Mouse (Mus musculus) lung, postnatal 0 days (tissue): ENCODE measurements at regions not wholly inside any gene's neighbourhood (a gene's known extent, or its start where the extent isn't known, plus 50 kb on each side); places are given as distances from the start of the nearest gene placed in this dataset.

Experiments
- CTCF ChIP-seq: IDR thresholded peaks from 2 replicates; pipeline ENCODE4 v1.5.1; 2016; ENCODE audit warnings: antibody characterized with exemption, mild to moderate bottlenecking
- EP300 ChIP-seq: IDR thresholded peaks from 2 replicates; pipeline ENCODE4 v1.6.1; 2016; ENCODE audit warnings: antibody characterized with exemption, mild to moderate bottlenecking, control low read depth

DNA sequence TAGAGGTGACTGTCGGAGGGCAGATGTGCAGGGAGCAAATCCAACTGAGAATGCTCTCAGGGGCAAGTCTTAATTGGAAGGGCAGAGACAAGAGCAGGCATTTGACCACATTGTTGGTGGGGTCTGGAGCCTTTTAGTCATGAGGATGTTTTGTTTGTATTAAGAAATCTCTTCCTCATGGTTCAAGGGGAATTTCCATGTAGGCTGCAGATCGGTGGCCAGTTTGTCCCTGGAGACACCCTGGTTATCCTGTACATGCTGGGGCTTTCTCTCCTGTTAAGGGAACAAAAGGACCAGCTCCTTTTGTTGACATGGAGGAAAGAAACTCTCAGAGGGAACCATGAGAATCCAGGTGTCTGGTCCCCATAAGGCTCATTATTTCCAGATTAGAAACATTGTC is 174.4 kb downstream of the Rab11fip4 start:
- TF ChIP-seq EP300: no peak
- TF ChIP-seq CTCF: no peak
